Mouse (Mus musculus): ENCODE results near the gene Ankrd23.

The Ankrd23 gene

DNA sequence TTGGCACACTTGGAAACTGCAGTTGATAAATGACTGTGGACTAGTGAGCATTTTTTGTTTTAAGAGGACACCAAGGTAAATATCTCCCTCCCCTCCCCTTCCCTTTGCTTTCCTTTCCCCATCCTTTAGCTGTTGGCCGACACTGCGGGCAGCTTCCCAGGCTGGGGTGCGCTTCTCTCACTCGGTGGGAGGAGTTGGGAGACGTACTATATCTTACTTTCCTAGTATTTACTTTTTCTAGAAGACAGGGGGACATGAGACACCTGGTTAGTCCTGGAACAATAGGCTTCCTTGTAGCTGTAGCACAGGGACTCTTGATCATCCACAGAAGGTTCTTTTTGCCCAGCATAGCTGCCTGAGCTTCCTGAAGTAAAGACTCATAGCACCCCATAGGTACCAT, 12.6 kb downstream of the Ankrd23 start:
- no peak for ATAC-seq (ENCODE audit: insufficient number of reproducible peaks, low FRiP score, low TSS enrichment)

DNA sequence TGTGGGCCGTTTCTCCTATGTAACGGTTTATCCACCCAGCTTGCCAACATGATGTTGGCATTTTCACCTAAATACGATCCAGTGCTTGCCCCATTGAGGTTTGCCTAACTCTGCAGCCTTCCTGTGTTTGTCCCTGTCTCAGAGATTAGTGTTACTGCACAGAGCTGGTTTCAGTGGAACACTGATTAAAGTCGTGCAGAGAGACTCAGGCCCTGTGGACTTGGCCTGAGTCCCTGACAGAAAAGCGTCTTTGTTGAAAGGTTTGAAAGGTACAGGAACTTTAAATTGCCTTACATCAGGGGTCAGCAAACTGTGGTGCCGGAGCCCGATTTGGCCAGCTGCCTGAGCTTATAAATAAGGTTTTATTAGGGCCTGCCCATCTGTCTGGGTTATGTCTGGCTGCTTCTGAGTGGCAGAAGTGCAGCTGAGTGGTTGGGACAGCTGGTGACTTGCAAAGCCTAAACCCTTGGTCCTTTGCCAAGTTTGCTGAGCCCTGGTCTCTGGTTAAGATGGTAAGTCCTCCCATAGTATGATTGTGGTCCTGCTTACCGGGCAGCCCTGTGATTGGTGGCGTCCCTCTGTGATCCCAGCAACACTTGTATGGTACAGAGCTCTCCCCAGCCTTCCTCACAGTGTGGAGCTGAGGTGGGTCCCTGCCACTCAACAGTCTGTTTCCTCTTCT, 13.2 kb downstream of the Ankrd23 start:
- ATAC-seq (ENCODE audit: insufficient number of reproducible peaks, low FRiP score, low TSS enrichment) = no peak

DNA sequence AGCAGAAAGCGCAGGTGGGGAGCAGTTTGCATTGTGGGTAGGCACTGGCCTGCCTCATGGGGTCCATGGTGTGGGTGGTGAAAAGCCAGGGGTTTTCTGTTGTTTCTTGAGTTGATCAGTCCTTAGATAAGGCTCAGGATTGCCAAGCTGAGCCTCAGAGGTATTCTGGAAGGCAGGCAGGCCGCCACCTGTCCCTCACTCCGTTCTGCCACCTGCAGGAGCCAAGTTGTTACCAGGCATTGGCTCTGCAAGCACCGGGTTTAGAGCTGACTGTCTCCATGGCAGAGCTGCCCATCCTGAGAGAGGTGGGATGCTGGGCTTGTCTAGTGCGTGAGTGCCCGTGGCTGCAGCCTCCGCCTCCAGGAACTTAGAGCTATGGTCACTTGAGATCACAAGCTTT, 14.5 kb downstream of the Ankrd23 start:
- ATAC-seq (ENCODE audit: insufficient number of reproducible peaks, low FRiP score, low TSS enrichment) = no peak

DNA sequence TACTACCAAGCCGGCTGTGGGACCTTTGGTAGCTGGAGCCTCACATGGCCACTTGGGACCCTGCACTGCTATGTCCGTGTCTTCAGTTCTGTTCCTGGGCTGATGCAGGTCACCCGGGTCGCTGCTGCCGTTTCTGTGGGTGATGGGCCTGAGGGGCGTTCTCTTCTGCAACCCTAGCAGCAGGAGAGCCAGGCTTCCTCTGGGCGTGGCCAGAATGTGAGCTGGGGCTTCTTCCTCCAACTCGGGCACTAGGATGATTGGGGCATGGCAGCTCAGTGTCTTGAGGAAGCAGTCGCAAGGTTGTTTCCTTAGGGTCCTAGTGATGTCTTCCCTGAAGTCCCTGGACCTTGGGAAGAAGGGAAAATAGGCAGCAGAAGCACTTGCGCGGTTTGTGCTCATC, 17.1 kb downstream of the Ankrd23 start:
- no peak for ATAC-seq (ENCODE audit: insufficient number of reproducible peaks, low FRiP score, low TSS enrichment)

DNA sequence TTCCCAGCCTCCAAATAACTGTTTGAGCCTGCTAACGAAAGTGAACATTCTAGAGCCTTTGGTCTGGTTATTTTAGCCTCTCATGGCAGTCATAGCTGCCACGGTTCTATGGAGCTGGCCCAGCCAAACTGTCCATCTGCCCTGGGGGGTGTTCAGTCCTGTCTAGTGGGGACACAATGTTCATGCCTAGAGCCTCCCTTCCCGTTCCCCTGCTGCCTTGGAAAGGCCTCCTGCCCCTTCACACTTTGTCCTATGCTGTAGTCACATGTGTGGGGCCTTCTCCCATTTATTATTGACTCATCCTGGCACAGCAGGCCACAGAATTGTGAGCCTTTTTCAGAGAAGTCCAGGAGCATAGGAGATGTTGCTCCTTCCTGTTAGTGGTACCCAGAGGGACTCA, 18.4 kb downstream of the Ankrd23 start:
- ATAC-seq (ENCODE audit: insufficient number of reproducible peaks, low FRiP score, low TSS enrichment) = peak; percentile 18; the same call in 1 of the 2 replicates

DNA sequence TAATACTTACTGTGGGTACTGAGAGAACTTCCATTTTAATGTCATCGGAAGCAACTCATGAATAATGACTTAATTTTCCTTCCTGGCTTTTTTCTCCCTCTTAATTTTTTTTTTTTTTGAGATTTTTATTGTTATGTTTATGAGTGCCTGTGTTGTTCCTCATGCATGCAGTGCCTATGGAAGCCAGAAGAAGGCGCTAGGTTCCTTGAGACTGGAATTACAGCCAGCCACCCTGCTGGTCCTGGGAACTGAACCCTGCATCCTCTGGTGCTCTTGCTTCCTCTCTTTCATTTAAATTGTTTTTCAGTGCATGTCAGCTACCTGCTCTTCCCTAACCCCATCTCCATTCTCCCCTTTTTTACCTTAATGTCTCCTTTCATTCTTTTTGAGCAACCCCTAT, 23.0 kb downstream of the Ankrd23 start:
- ATAC-seq (ENCODE audit: insufficient number of reproducible peaks, low FRiP score, low TSS enrichment) = no peak

DNA sequence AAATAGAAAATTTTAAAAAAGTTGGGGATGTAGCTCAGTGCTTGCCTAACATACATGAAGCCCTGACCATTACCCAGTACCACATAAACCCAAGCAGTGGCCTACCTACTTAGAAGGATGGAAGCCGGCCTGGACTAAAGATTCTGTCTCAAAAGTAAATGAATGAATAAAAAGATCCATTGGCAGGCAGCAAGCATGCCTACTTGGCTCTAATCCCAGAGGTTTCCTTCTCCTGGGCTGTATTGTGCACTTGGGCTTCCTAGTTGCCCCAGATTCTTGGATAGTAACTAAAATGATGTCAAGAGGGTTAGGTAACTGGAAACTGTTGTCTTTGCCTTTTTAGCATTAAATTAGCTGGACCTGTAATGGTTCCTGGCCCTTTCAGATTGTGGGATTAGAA, 23.4 kb downstream of the Ankrd23 start:
- ATAC-seq (ENCODE audit: insufficient number of reproducible peaks, low FRiP score, low TSS enrichment) = no peak

DNA sequence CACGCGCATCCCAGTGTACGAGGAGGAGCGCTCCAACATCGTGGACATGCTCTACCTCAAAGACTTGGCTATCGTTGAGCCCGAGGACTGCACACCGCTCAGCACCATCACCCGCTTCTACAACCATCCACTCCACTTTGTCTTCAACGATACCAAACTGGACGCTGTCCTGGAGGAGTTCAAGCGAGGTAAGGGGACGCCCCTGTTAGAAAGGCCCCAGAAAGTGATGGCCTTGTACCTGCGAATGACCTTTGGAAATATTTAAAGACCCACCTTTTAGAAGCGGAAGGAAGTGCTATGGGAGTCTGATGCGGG, 23.8 kb downstream of the Ankrd23 start:
- ATAC-seq (ENCODE audit: insufficient number of reproducible peaks, low FRiP score, low TSS enrichment) = no peak

DNA sequence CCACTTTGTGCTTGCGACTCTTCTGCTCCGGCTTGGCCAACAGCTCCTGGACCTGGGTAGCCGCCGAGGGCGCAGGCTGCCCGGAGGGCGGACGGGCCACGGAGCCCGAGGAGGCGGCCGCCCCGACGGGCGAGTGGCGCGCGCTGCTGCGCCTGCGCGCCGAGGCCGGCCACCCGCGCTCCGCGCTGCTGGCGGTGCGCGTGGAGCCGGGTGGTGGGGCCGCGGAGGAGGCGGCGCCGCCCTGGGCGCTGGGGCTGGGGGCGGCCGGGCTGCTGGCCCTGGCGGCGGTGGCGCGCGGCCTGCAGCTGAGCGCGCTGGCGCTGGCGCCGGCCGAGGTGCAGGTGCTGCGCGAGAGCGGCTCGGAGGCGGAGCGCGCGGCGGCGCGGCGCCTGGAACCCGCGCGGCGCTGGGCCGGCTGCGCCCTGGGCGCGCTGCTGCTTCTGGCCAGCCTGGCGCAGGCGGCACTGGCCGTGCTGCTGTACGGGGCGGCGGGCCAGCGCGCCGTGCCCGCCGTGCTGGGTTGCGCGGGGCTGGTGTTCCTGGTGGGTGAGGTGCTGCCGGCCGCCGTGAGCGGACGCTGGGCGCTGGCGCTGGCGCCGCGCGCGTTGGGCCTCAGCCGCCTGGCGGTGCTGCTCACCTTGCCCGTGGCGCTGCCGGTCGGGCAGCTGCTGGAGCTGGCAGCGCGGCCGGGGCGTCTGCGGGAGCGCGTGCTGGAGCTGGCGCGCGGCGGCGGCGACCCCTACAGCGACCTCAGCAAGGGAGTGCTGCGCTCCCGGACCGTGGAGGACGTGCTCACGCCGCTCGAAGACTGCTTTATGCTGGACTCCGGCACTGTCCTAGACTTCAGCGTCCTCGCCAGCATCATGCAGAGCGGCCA, 24.4 kb downstream of the Ankrd23 start:
- ATAC-seq (ENCODE audit: insufficient number of reproducible peaks, low FRiP score, low TSS enrichment) = peak; percentile 27; the same call in 1 of the 2 replicates

DNA sequence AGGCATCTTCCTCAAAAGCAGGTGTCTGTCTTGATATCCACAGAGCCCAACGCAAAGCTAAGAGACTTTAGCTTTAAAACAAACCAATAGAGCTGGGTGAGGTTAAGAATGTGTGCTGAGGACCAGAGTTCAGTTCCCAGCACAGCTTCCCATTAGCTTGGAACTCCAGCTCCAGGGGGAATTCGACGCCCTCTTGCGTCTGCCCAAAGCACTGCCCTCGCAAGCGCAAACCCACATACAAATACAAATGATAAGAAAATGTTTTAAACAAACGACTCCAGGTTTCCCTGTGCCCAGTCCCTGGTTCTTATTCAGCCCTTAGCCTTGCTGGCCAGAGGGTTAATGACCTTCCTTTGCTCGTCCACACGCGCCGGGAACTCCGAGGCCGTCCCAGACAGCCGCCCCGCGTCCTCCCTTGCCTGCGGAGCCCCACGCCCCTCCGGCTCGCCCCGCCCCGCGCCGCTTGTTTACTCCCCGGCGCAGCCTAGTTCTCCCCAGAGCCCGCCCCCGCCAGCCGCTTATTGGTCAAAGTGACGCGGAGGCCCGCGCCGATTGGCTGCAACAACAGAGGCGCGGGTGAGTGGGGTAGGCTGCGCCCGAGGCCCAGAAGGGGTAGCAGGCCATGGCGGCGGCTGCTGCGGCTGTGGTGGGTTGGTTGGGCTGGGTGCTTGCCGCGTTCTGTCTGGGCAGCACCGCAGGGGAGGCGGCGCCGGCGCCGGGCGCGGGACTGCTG, 25.2 kb downstream of the Ankrd23 start, which contains the start of gene Cnnm3:
Gene Cnnm3 (plus strand): TSS at position 579 of the 733 bp plus-strand sequence.
- ATAC-seq (ENCODE audit: insufficient number of reproducible peaks, low FRiP score, low TSS enrichment) = peak; percentile 94

DNA sequence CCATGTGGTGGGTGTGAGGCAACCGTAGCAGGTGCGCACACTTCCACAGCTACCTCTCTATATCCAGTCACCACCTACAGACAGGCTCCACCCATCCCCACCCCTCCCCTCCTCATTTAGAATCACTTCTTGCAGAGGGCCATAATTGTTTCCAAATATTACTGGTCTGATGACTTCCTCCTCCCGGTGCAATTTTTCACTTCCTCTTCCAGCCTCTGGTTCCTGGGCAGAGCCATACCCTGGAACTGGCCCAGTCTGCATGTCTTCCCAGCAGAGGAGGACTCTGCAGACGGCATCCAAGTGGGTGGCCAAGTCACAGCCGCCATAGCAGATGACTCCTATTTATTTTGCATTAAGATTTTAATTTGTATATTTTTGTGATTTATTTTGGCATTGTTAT, 28.4 kb downstream of the Ankrd23 start:
- no peak for ATAC-seq (ENCODE audit: insufficient number of reproducible peaks, low FRiP score, low TSS enrichment)

DNA sequence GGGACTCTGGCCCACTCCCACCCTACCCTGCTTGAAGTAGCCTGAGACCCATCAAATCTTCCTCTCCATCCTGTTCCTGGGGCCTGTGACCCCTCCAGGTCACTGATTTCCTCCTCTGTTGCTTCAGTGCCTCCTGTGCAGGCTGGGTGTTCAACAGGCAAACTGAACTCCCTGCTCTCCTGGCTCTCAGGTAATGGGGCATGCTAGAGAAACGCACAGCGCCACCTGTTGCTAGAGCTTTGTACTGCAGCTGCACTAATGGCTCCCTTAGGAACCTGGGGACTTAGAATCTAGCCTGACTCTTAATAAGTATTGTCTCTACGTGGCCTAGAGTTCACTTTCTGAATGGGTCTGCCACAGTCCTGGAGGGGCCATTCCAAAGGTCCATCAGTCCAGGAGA, 35.4 kb downstream of the Ankrd23 start:
- ATAC-seq (ENCODE audit: insufficient number of reproducible peaks, low FRiP score, low TSS enrichment) = peak; percentile 61

DNA sequence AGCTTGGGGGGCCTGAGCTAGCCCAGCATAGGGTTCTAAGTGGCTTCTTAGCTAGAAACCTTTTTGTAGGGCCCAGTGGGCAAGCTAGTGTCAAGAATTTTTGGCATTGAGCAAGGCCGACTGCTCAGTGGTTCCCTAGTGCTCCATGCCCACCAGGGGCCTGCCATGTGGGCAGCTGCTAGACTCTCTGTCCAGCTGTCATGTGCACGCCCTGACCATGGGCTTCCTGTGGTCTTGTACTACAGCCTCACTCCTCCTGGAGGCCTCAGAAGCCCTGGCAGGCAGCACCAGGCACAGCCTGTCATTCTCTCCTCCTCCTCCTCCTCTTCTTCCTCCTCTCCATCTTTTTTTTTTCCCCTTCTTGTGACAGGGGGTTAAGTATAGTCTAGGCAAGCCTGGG, 39.4 kb downstream of the Ankrd23 start:
- ATAC-seq (ENCODE audit: insufficient number of reproducible peaks, low FRiP score, low TSS enrichment) = no peak

DNA sequence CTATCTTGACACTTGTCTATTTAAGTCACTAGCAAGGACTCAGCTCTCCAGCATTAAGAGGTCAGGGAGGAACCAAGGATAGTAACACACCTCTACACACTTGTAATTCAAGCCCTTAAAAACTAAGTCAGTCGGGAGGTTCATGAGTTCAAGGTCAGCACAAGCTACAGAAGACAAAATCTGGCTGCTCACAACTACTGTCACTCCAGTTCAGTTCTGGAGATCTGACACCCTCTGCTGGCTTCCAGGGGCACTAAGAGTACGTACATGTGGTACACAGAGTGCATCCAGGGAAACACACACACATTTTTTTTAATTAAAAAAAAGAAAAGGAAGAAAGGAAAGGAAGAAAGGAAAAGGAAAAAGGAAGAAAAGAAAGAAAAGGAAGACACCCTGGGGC, 40.0 kb downstream of the Ankrd23 start:
- no peak for ATAC-seq (ENCODE audit: insufficient number of reproducible peaks, low FRiP score, low TSS enrichment)

DNA sequence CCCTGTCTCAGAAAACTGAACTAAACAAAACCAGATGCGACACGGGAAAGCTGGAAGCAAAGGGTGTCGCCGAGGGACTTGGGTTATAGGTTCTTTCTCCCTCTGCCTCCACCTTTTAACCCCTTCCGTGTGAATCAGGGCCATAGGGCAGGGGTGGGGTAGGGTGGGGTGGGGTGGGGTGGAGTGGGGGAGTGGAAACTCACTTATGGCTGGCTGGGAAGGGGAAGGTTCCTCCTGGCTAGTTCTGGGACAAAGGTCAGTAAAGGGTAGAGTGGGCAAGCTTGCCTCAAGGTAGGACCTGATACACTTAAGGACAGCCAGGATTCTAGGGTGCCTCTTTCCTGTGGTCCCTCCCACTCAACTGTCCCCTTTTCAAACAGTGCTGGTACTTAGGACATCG, 43.4 kb downstream of the Ankrd23 start:
- no peak for ATAC-seq (ENCODE audit: insufficient number of reproducible peaks, low FRiP score, low TSS enrichment)

DNA sequence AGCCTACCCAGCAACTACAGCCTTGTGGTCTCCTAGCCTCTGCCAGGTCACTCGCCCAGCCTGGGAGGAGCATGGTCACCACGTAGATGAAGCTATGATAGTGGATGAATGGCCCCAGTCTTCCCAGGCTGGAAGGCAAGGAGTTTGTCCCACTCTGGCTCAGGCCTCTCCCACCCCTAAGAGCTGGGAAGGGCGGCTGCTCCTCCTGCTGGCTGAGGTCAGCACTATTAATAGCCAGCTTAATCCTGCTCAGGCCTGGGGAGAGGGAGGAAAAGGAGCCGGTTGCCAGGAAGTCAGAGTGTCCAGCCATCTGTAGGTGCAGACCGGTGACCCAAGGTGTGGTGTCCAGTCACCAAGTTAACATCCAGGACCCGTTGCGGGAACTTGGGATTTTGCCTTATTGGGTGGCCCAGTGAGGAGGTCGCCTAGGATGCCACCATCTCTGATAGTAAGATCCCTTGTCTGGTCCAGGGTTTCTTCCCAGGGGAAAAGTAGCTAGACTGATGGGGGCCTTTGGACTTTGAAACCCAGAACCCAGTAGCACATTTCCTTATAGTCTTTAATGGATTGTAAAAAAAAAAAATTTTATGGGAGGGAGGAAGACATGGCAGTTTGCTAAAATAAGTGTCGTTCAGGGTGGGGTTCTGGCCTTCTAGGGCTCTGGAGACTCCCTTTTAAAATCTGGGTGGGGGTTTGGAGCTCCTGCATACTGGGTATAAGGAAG, 44.1 kb downstream of the Ankrd23 start:
- ATAC-seq (ENCODE audit: insufficient number of reproducible peaks, low FRiP score, low TSS enrichment) = peak; percentile 91

DNA sequence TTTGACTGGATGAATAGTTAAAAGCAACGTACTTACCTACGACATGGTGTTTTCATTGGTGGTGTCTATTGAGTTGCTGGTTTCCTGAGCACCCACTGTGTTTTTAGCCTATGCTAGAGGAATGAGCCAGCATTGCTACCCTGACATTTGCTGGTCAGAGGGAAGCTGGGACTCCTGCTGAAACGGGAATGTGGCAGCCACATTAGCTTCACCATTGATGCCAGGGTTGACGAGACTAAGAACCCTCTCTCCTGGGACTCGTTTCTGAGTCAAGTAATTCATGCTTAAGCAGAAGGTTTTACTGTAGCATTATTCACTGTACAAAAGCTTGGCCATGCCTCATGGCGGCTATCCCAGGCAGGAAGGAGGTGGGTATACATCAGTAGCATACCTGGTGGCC, 47.0 kb downstream of the Ankrd23 start:
- no peak for ATAC-seq (ENCODE audit: insufficient number of reproducible peaks, low FRiP score, low TSS enrichment)

DNA sequence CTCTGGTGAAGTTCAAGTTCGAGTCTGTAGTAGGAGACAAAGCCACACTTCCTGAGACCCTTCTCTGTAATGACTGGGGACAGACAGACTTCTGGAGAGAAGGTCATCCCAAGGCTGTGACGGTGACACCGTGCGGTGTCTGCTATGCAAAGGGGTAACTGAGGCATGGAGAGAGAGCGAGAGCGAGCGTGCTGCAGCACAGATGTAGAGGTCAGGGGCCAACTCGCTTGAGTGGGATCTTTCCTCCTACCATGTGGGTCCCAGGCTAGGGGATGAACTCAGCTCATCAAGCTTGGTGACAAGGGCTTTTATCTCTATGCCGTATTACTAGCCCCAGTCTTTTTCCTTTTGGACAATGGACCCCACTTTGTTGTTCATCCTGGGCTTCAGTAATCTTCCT, 49.6 kb downstream of the Ankrd23 start:
- ATAC-seq (ENCODE audit: insufficient number of reproducible peaks, low FRiP score, low TSS enrichment) = no peak

DNA sequence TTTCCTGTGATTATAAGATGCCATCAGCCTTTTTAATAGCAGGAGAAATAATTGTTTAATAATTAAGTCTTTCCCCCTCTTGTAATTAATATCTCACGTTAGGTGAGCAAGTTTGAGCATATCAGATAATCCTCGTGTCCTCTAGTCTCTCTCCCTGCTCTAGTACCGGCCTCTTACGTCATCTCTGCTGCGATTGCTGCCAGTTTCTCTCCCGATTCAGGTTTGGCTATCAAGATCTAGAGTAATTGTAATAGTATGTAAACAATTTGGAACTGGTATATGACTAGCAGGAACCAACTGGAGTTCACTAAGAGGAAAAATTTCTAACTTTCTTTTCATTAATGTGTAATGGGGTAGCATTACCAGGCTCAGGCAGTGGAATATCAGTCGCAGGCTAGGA, 51.6 kb downstream of the Ankrd23 start:
- no peak for ATAC-seq (ENCODE audit: insufficient number of reproducible peaks, low FRiP score, low TSS enrichment)

DNA sequence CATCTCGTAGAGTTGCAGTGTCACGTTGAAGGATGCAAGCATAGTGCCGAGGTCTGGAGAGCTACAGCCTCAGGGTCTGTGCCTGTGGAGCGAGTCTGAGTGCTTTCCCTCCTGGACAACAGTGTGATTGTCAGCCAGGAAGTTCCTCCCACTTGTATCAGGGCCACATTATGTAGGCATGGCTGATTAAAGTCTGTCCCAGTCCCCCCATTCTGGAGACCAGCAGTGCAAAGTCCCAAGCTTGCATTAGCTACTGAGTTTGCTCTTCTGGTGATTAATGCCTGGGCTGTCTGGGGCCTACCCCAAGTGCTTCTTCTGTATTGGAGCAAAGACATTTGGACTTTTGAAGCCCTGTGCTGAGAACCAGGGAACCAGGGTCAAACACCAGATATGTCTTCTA, 52.9 kb downstream of the Ankrd23 start:
- no peak for ATAC-seq (ENCODE audit: insufficient number of reproducible peaks, low FRiP score, low TSS enrichment)

Data from cerebellum, adult (tissue).